Mouse (Mus musculus): Measurements from ENCODE around the gene Prmt7.

GRCm38 (mm10) chr8:106280154-106280553 is 69.4 kb downstream of the Prmt7 start:
- TF ChIP-seq BHLHE40 (IDR thresholded peaks at IDR 0.05; ENCODE audit: low read depth, low read length) = no peak
- TF ChIP-seq MAX (IDR thresholded peaks at IDR 0.05; ENCODE audit: low read length) = no peak
- no peak for TF ChIP-seq CHD2 (IDR thresholded peaks at IDR 0.05; ENCODE audit: low read length)
- no peak for TF ChIP-seq SIN3A (IDR thresholded peaks at IDR 0.05; ENCODE audit: low read length)
- TF ChIP-seq HCFC1 (IDR thresholded peaks at IDR 0.05; ENCODE audit: low read depth, low read length) = no peak
- no peak for TF ChIP-seq CTCF (conservative IDR thresholded peaks at IDR 0.05 in 1 of 2, IDR thresholded peaks at IDR 0.05 in 1 of 2; ENCODE audit: low read depth in 2 of 2, low read length in 2 of 2)
- no peak for TF ChIP-seq POLR2A (IDR thresholded peaks at IDR 0.05; ENCODE audit: low read depth, low read length)
- TF ChIP-seq MEF2A (IDR thresholded peaks at IDR 0.05; ENCODE audit: borderline replicate concordance, low read depth, low read length) = no peak
- TF ChIP-seq EP300 (IDR thresholded peaks at IDR 0.05; ENCODE audit: low read length) = no peak

Data from CH12.LX (cell line).